Mouse (Mus musculus) stomach, embryonic 14.5 days (tissue): Measurements from ENCODE around the gene Slc25a13. TPM values are rescaled to one million over a fixed set of nuclear protein-coding genes. Genes with fewer than 3 reads are reported as not detected.

Experiments used
- ATAC-seq: fragments of 200-750 bp; cut with Nextera tagmentation; 2 replicates; pipeline ENCODE4 v1.8.0; 2017; ENCODE audit warnings: low read depth, moderate TSS enrichment; ENCODE audit not compliant: insufficient number of reproducible peaks, insufficient read depth, low FRiP score
- H3K27ac ChIP-seq: fragments of 300-500 bp; sonication (generic); 2 replicates; pipeline ENCODE4 v1.5.1; 2014; ENCODE audit warnings: mild to moderate bottlenecking, low read length, moderate library complexity, mixed read lengths
- H3K27me3 ChIP-seq: fragments of 300-500 bp; sonication (generic); 2 replicates; pipeline ENCODE4 v1.6.1; 2014; ENCODE audit warnings: low read length, control low read depth, mixed read lengths; ENCODE audit not compliant: control insufficient read depth, insufficient read depth
- H3K36me3 ChIP-seq: fragments of 300-500 bp; sonication (generic); 2 replicates; pipeline ENCODE4 v1.6.1; 2014; ENCODE audit warnings: mild to moderate bottlenecking, control low read depth, low read length, moderate library complexity, mixed read lengths; ENCODE audit not compliant: control insufficient read depth, insufficient read depth
- H3K4me1 ChIP-seq: fragments of 300-500 bp; sonication (generic); 2 replicates; pipeline ENCODE4 v1.6.1; 2014; ENCODE audit warnings: low read length, control low read depth, mixed read lengths; ENCODE audit not compliant: control insufficient read depth, insufficient read depth
- H3K4me2 ChIP-seq: fragments of 300-500 bp; sonication (generic); replicated peaks from 2 replicates; pipeline ENCODE4 v1.6.1; 2014; ENCODE audit warnings: low read depth, low read length, control low read depth
- H3K4me3 ChIP-seq: fragments of 300-500 bp; sonication (generic); 2 replicates; pipeline ENCODE4 v1.5.1; 2014; ENCODE audit warnings: low read depth, low read length, control low read depth
- H3K9ac ChIP-seq: fragments of 300-500 bp; sonication (generic); replicated peaks from 2 replicates; pipeline ENCODE4 v1.6.1; 2014; ENCODE audit warnings: low read depth, mild to moderate bottlenecking, control low read depth, low read length, moderate library complexity, mixed read lengths
- H3K9me3 ChIP-seq: fragments of 300-500 bp; sonication (generic); 2 replicates; pipeline ENCODE4 v1.6.1; 2016; ENCODE audit warnings: low read depth, low read length, control low read depth; ENCODE audit not compliant: control insufficient read depth
- WGBS: fragments of 180-500 bp; shearing (Covaris S2); extraction: QIAGEN DNeasy Blood & Tissue Kit; methylation state at CpG from one replicate; pipeline ENCODE4 v1.1.7; 2014; 5-methylcytosine and 5-hydroxymethylcytosine counted together
- polyA plus RNA-seq: library from polyadenylated mRNA; unstranded; fragments of >200 nt; fragmentation: Nextera tagmentation; extraction: Ambion mirVana; gene quantifications from 2 replicates; pipeline ENCODE4 v1.2.1, GENCODE M21; 2014

The Slc25a13 gene
- polyA plus RNA-seq, 1 experiment from 2014 or later: 27.3 TPM

DNA sequence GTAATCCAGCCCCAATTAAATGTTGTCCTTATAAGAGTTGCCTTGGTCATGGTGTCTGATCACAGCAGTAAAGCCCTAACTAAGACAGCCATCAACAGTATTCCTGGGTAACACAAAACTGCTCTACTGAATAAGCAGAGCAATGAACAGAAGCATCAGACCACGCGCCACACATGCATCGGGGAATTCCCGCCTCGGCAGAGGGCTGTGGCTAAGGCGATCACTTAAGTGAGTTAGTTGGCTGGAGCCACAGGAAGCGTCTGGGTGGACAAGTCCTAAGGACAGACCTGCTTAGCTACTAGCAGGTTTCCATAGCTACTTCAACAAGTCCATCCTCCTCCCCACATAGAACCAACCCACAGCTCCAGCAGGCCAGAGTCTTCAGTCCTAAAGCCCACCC is 6.3 kb downstream of the Slc25a13 start:
- no peak overlapping the region for H3K27ac ChIP-seq
- 93% methylated on average over 7 of the region's 7 CpGs for WGBS
- ATAC-seq: no peak

GRCm38 (mm10) chr6:6208351-6209059 is 8.5 kb downstream of the Slc25a13 start:
- 19% methylated on average over 4 of the region's 4 CpGs for WGBS
- ATAC-seq: no peak
- H3K9ac ChIP-seq: no peak overlapping the region

More for the DNA sequence above, 6.3 kb downstream of the Slc25a13 start:
- Histone ChIP-seq H3K9me3 (no peaks in the 10 kb centered on the region), H3K27me3 (no peaks in the 10 kb centered on the region), H3K4me2 (no peak overlapping the region), H3K9ac (no peak overlapping the region), H3K36me3 (no peaks in the 10 kb centered on the region), H3K4me3 (no peak overlapping the region), H3K4me1 (no peaks in the 10 kb centered on the region)

GRCm38 (mm10) chr6:6207836-6208235 is 9.1 kb downstream of the Slc25a13 start:
- no peak for ATAC-seq
- H3K27me3 ChIP-seq: no peaks in the 10 kb centered on the region
- 55% methylated on average over 3 of the region's 3 CpGs for WGBS

More at GRCm38 (mm10) chr6:6208351-6209059, 8.5 kb downstream of the Slc25a13 start:
- no peak overlapping the region for H3K27ac ChIP-seq
- H3K4me2 ChIP-seq: no peak overlapping the region
- no peaks in the 10 kb centered on the region for H3K27me3 ChIP-seq
- H3K4me1 ChIP-seq: no peaks in the 10 kb centered on the region
- H3K4me3 ChIP-seq: no peak overlapping the region
- H3K36me3 ChIP-seq: no peaks in the 10 kb centered on the region
- no peaks in the 10 kb centered on the region for H3K9me3 ChIP-seq

GRCm38 (mm10) chr6:6207395-6207794 is 9.6 kb downstream of the Slc25a13 start:
- Histone ChIP-seq H3K4me3 (no peak overlapping the region), H3K9ac (no peak overlapping the region), H3K4me1 (no peaks in the 10 kb centered on the region), H3K36me3 (no peaks in the 10 kb centered on the region), H3K4me2 (no peak overlapping the region), H3K27me3 (no peaks in the 10 kb centered on the region), H3K27ac (no peak overlapping the region), H3K9me3 (no peaks in the 10 kb centered on the region)
- no peak for ATAC-seq
- WGBS: 69% methylated on average over 1 of the region's 1 CpGs

More at GRCm38 (mm10) chr6:6207836-6208235, 9.1 kb downstream of the Slc25a13 start:
- Histone ChIP-seq H3K9me3 (no peaks in the 10 kb centered on the region), H3K4me2 (no peak overlapping the region), H3K27ac (no peak overlapping the region), H3K9ac (no peak overlapping the region), H3K4me1 (no peaks in the 10 kb centered on the region), H3K36me3 (no peaks in the 10 kb centered on the region), H3K4me3 (no peak overlapping the region)

- Histone ChIP-seq H3K27me3 (no peaks in the 10 kb centered on the region), H3K27ac (no peak overlapping the region), H3K9ac (no peak overlapping the region), H3K36me3 (no peaks in the 10 kb centered on the region), H3K9me3 (no peaks in the 10 kb centered on the region), H3K4me1 (no peaks in the 10 kb centered on the region), H3K4me2 (no peak overlapping the region), H3K4me3 (no peak overlapping the region)
- no peak for ATAC-seq
- WGBS: 84% methylated on average over 3 of the region's 3 CpGs
Measured at GRCm38 (mm10) chr6:6205599-6206165, 11.3 kb downstream of the Slc25a13 start.

- Histone ChIP-seq H3K4me1 (no peaks in the 10 kb centered on the region), H3K9ac (no peak overlapping the region), H3K36me3 (no peaks in the 10 kb centered on the region), H3K4me2 (no peak overlapping the region), H3K27ac (no peak overlapping the region), H3K4me3 (no peak overlapping the region), H3K27me3 (no peaks in the 10 kb centered on the region), H3K9me3 (no peaks in the 10 kb centered on the region)
- 83% methylated on average over 6 of the region's 6 CpGs for WGBS
- no peak for ATAC-seq
Measured at GRCm38 (mm10) chr6:6202451-6202850, 14.5 kb downstream of the Slc25a13 start.

DNA sequence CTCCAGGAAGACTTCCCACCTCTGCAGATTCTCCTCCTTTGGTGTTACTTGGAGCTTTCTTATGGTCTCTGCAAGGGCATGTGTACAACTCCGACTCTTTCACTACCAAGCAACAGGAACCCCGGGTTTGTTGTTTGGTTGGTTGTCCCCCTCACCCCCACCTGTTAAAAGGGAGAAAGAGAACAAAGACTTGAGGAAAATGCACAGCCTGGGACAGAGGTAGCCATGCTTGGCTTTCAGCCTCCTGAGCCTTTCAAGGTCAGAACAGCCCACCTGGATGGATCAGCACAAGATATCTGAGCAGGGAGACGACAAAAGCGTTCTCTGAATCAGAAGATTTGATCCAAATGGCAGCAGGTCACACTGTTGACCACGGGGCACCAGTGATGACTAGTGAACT is 15.0 kb downstream of the Slc25a13 start:
- Histone ChIP-seq H3K4me2 (no peak overlapping the region), H3K27ac (no peak overlapping the region), H3K27me3 (no peaks in the 10 kb centered on the region), H3K9ac (no peak overlapping the region), H3K4me1 (no peaks in the 10 kb centered on the region), H3K9me3 (no peaks in the 10 kb centered on the region), H3K36me3 (no peaks in the 10 kb centered on the region), H3K4me3 (no peak overlapping the region)
- 70% methylated on average over 5 of the region's 5 CpGs for WGBS
- no peak for ATAC-seq

- no peak for ATAC-seq
- Histone ChIP-seq H3K36me3 (no peaks in the 10 kb centered on the region), H3K9ac (no peak overlapping the region), H3K9me3 (no peaks in the 10 kb centered on the region), H3K4me2 (no peak overlapping the region), H3K4me3 (no peak overlapping the region), H3K27me3 (no peaks in the 10 kb centered on the region), H3K27ac (no peak overlapping the region), H3K4me1 (no peaks in the 10 kb centered on the region)
- WGBS: 90% methylated on average over 10 of the region's 10 CpGs
Measured at GRCm38 (mm10) chr6:6199138-6199870, 17.7 kb downstream of the Slc25a13 start.
